Mouse (Mus musculus) megakaryocyte, embryonic 14.5 days (primary cell): ENCODE results near the gene Bend6.

ENCODE experiments used
- FLI1 ChIP-seq: IDR thresholded peaks from 2 replicates; pipeline ENCODE4 v1.6.1; 2012; ENCODE audit warnings: low read length, inconsistent platforms, mixed read lengths
- GATA1 ChIP-seq: IDR thresholded peaks from 3 replicates; pipeline ENCODE4 v1.6.1; 2012; ENCODE audit warnings: mixed read lengths, low read length, inconsistent platforms, borderline replicate concordance

- TF ChIP-seq GATA1 (no peak), FLI1 (no peak)
Observed at GRCm38 (mm10) chr1:33898373-33898772, 9.2 kb downstream of the Bend6 start.
